Comparison of ENCODE assay signal across 22 mouse cellular contexts in genomic region chr4:101179836-101180235, GRCm38 (mm10).
DNase-seq lines count a peak whose midpoint lies in the region; ATAC-seq and TF ChIP-seq lines count a peak whose summit lies in the region.
"Had no signal": no experiment of that assay in that cellular context is flagged by ENCODE, and none has a peak within 500 bp of the region (broad histone marks: within the 10 kb centered on the region; RNA-seq: fewer than 3 reads in every experiment).

No protein-coding gene starts in this region.

- peaks cover 25% of the 10 kb centered on the region for H3K4me1 ChIP-seq in heart, embryonic 11.5 days (ENCODE audit: control insufficient read depth, insufficient read depth, low read length)
- peaks cover 37% of the 10 kb centered on the region for H3K4me1 ChIP-seq in liver, embryonic 13.5 days (replicated peaks)
- H3K4me1 ChIP-seq in liver, embryonic 11.5 days (replicated peaks; ENCODE audit: control insufficient read depth, insufficient read depth, low read length): peaks cover 29% of the 10 kb centered on the region
- no peaks in the 10 kb centered on the region for H3K4me1 ChIP-seq in ES-E14 (ENCODE audit: control insufficient read depth in 2 of 2, insufficient read depth in 2 of 2, low read length in 2 of 2, poor library complexity in 1 of 2)
- H3K4me1 ChIP-seq: hindbrain, embryonic 10.5 days had no signal

- DNase-seq in heart, postnatal 25 days (ENCODE audit: low spot score): no peak
- no peak for DNase-seq in liver, embryonic 13.5 days
- DNase-seq in liver, embryonic 11.5 days (ENCODE audit: low spot score): no peak
- DNase-seq in ES-E14 (ENCODE audit: low read depth, low spot score): no peak
- no peak for DNase-seq in frontal cortex, postnatal 36 days (ENCODE audit: low spot score in 2 of 2)
- no peak for DNase-seq in thymus, postnatal 14 days
- DNase-seq: adrenal gland, postnatal 25 days; cerebellum, adult 9-10 months; kidney, adult 9 months; kidney, postnatal 14 days; left cerebral cortex, postnatal 4 days; liver; liver, postnatal 0 days; thymus, postnatal 25 days had no signal

- H3K9me3 ChIP-seq in heart, embryonic 11.5 days (replicated peaks; ENCODE audit: control insufficient read depth, low read length): no peaks in the 10 kb centered on the region
- H3K9me3 ChIP-seq in liver, embryonic 13.5 days (replicated peaks): no peaks in the 10 kb centered on the region
- H3K9me3 ChIP-seq in liver, embryonic 11.5 days (ENCODE audit: control insufficient read depth, low read length): no peaks in the 10 kb centered on the region
- no peaks in the 10 kb centered on the region for H3K9me3 ChIP-seq in ES-E14 (ENCODE audit: control insufficient read depth, insufficient read depth, low read depth, low read length)
- H3K9me3 ChIP-seq: hindbrain, embryonic 10.5 days; midbrain, embryonic 15.5 days had no signal

- ATAC-seq in heart, embryonic 11.5 days (replicated peaks; ENCODE audit: insufficient number of reproducible peaks, low FRiP score, low TSS enrichment): no peak
- 0 out of 2 replicates have a peak, but pooled peaks have one; percentile 27 for ATAC-seq in liver, embryonic 13.5 days (ENCODE audit: low read depth)
- no peak for ATAC-seq in liver, embryonic 11.5 days (replicated peaks; ENCODE audit: low FRiP score)
- ATAC-seq in erythroblast, adult 5-6 weeks (replicated peaks; ENCODE audit: low FRiP score, poor library complexity, severe bottlenecking): 0 out of 2 replicates have a peak, but pooled peaks have one; percentile 50
- ATAC-seq: forebrain, embryonic 16.5 days; hindbrain, embryonic 16.5 days; intestine, embryonic 16.5 days; liver, postnatal 0 days; lung, postnatal 0 days; midbrain, embryonic 15.5 days had no signal

- H3K27ac ChIP-seq in heart, embryonic 11.5 days (ENCODE audit: low read depth, low read length): 0 out of 2 replicates have a peak overlapping the region, but pooled peaks have one; percentile 24
- peak overlapping the region; percentile 19; the same call in 1 of the 2 replicates for H3K27ac ChIP-seq in liver, embryonic 13.5 days
- no peak overlapping the region for H3K27ac ChIP-seq in liver, embryonic 11.5 days (ENCODE audit: low read depth, low read length)
- H3K27ac ChIP-seq in ES-E14 (ENCODE audit: insufficient read depth, low read depth, low read length, poor library complexity, severe bottlenecking): no peak overlapping the region
- H3K27ac ChIP-seq: hindbrain, embryonic 10.5 days; midbrain, embryonic 15.5 days had no signal

- intact Hi-C loops in heart, postnatal 25 days (cut with DNase I): loop anchor here (2.0 to 5.0 kb wide), 3 partner anchors 55 to 112 kb away; no protein-coding TSS in a partner anchor

- H3K36me3 ChIP-seq in heart, embryonic 11.5 days (ENCODE audit: control insufficient read depth, insufficient read depth, low read length): peaks cover 2% of the 10 kb centered on the region
- peaks cover 74% of the 10 kb centered on the region for H3K36me3 ChIP-seq in liver, embryonic 13.5 days
- H3K36me3 ChIP-seq in liver, embryonic 11.5 days (ENCODE audit: control insufficient read depth, insufficient read depth, low read length): peaks cover 13% of the 10 kb centered on the region
- peaks cover 2% of the 10 kb centered on the region; the same call in 1 of the 2 replicates for H3K36me3 ChIP-seq in ES-E14 (ENCODE audit: control insufficient read depth, insufficient read depth, low read length, poor library complexity, severe bottlenecking)

- in situ Hi-C loops in ES-E14 (cut with MboI; ENCODE audit: low sequenced_read_pairs in 2 of 2, unreplicated experiment in 2 of 2): no loop called here

- no peaks in the 10 kb centered on the region for H3K27me3 ChIP-seq in heart, embryonic 11.5 days (ENCODE audit: control insufficient read depth, insufficient read depth, low read length)
- H3K27me3 ChIP-seq in liver, embryonic 13.5 days: no peaks in the 10 kb centered on the region
- no peaks in the 10 kb centered on the region for H3K27me3 ChIP-seq in liver, embryonic 11.5 days (replicated peaks; ENCODE audit: control insufficient read depth, insufficient read depth, low read length)
- H3K27me3 ChIP-seq: midbrain, embryonic 15.5 days had no signal

- H3K4me2 ChIP-seq in heart, embryonic 11.5 days: no peak overlapping the region
- H3K4me2 ChIP-seq in liver, embryonic 13.5 days: no peak overlapping the region
- no peak overlapping the region for H3K4me2 ChIP-seq in liver, embryonic 11.5 days
- H3K4me2 ChIP-seq: midbrain, embryonic 15.5 days had no signal

- H3K4me3 ChIP-seq in heart, embryonic 11.5 days (ENCODE audit: low read depth, low read length): no peak overlapping the region
- H3K4me3 ChIP-seq in liver, embryonic 13.5 days (replicated peaks): no peak overlapping the region
- H3K4me3 ChIP-seq in liver, embryonic 11.5 days (ENCODE audit: low read depth, low read length): no peak overlapping the region
- no peak overlapping the region for H3K4me3 ChIP-seq in ES-E14 (ENCODE audit: insufficient read depth in 1 of 2, low read depth in 1 of 2, low read length in 2 of 2, poor library complexity in 1 of 2, severe bottlenecking in 1 of 2)
- H3K4me3 ChIP-seq: hindbrain, embryonic 10.5 days; midbrain, embryonic 15.5 days had no signal

- no peak overlapping the region for H3K9ac ChIP-seq in heart, embryonic 11.5 days (ENCODE audit: low read depth, low read length)
- no peak overlapping the region for H3K9ac ChIP-seq in liver, embryonic 13.5 days
- H3K9ac ChIP-seq in liver, embryonic 11.5 days (ENCODE audit: low read depth, low read length): no peak overlapping the region
- H3K9ac ChIP-seq in ES-E14 (ENCODE audit: insufficient read depth, low read depth, low read length, poor library complexity, severe bottlenecking): no peak overlapping the region
- H3K9ac ChIP-seq: liver, postnatal 0 days; midbrain, embryonic 15.5 days had no signal

- WGBS in heart, embryonic 11.5 days (ENCODE audit: insufficient replicate concordance): 26% methylated on average over 6 of the region's 6 CpGs
- WGBS in liver, embryonic 13.5 days (ENCODE audit: insufficient replicate concordance): 35% methylated on average over 6 of the region's 6 CpGs
- WGBS in liver, embryonic 11.5 days: 45% methylated on average over 6 of the region's 6 CpGs

TF ChIP-seq in ES-E14, 5 proteins besides CTCF, POLR2A, EP300 and RAD21:
- TF ChIP-seq MAFK (IDR thresholded peaks at IDR 0.05; ENCODE audit: insufficient read depth, low read depth, low read length) (peak; percentile 74), HCFC1 (IDR thresholded peaks at IDR 0.05; ENCODE audit: borderline replicate concordance, insufficient read depth, low read length) (no peak)

Comparison
In these comparisons a context has a peak if more than half of its experiments do, and no peak if none do; other contexts are left out.
1. ATAC-seq: peak in liver, embryonic 13.5 days (single experiment) and erythroblast, adult 5-6 weeks (single experiment); none in heart, embryonic 11.5 days (single experiment) and liver, embryonic 11.5 days (single experiment).
2. H3K27ac ChIP-seq: peak in heart, embryonic 11.5 days (single experiment) and liver, embryonic 13.5 days (single experiment); none in liver, embryonic 11.5 days (single experiment) and ES-E14 (single experiment).